Mouse (Mus musculus) MEL (cell line): ENCODE measurements around the gene Ubc.

ENCODE experiments used
- CHD1 ChIP-seq: IDR thresholded peaks from 2 replicates; pipeline ENCODE4 v1.6.1; 2012; ENCODE audit warnings: low read depth, mild to moderate bottlenecking, inconsistent platforms, low read length, improper control_type of control experiment
- CTCF ChIP-seq, 3 experiments: IDR thresholded peaks in 2 of 3; conservative IDR thresholded peaks in 1 of 3; 2 replicates each; pipeline ENCODE4 v1.5.1; 2011 to 2012; ENCODE audit warnings: low read length in 3 of 3, low read depth in 2 of 3, mild to moderate bottlenecking in 2 of 3, improper control_type of control experiment in 1 of 3, inconsistent platforms in 1 of 3, mixed read lengths in 1 of 3, moderate library complexity in 1 of 3; ENCODE audit not compliant: control insufficient read depth in 1 of 3, insufficient read depth in 1 of 3, poor library complexity in 1 of 3, severe bottlenecking in 1 of 3
- GATA1 ChIP-seq: IDR thresholded peaks from 2 replicates; pipeline ENCODE4 v1.6.1; 2011; ENCODE audit warnings: low read depth, low read length, improper control_type of control experiment

DNA sequence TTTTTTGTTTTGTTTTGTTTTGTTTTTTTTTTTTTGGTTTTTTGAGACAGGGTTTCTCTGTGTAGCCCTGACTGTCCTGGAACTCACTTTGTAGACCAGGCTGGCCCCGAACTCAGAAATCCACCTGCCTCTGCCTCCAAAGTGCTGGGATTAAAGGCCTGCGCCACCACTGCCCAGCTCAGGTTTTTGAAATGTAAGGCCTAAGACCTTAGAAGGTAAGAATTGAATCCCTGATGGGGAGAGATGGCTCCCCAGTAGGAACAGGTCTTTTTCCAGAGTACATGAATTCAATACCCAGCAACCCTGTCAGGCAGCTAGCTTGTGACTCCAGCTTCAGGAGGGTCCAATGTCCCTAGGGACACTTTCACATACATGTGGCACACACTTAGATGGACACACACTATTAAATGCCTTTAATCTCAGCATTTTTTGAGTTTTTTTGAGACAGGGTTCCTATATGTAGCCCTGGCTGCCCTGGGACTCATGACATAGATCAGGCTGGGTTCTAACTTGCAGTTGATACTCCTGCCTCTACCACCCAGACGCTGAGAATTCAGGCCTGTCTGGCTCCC lies 990 bp upstream of the Ubc start:
- TF ChIP-seq CTCF (IDR thresholded peaks at IDR 0.05 in 2 of 3, conservative IDR thresholded peaks at IDR 0.05 in 1 of 3; ENCODE audit: control insufficient read depth in 1 of 3, insufficient read depth in 1 of 3, low read depth in 2 of 3, low read length in 3 of 3, poor library complexity in 1 of 3, severe bottlenecking in 1 of 3) (no peak), GATA1 (no peak), CHD1 (no peak)
